Mouse (Mus musculus) olfactory bulb, adult 2 months (tissue): Measurements from ENCODE around the gene Rnf212b. TPM values are rescaled to one million over a fixed set of nuclear protein-coding genes. Genes with fewer than 3 reads are reported as not detected.

Source experiments
- H3K27ac ChIP-seq: fragments of 200-500 bp; 2 replicates; pipeline ENCODE4 v1.5.1; 2012; ENCODE audit warnings: low read depth, low read length; ENCODE audit not compliant: insufficient read depth
- H3K4me1 ChIP-seq: fragments of 200-500 bp; 2 replicates; pipeline ENCODE4 v1.6.1; 2012; ENCODE audit warnings: low read length; ENCODE audit not compliant: control insufficient read depth, insufficient read depth
- H3K4me3 ChIP-seq: fragments of 200-500 bp; 2 replicates; pipeline ENCODE4 v1.5.1; 2012; ENCODE audit warnings: mild to moderate bottlenecking, low read depth, low read length, moderate library complexity; ENCODE audit not compliant: insufficient read depth
- CTCF ChIP-seq: fragments of 200-500 bp; IDR thresholded peaks from 2 replicates; pipeline ENCODE4 v1.5.1; 2012; ENCODE audit warnings: low read depth, mild to moderate bottlenecking, low read length, moderate library complexity; ENCODE audit not compliant: insufficient read depth
- POLR2A ChIP-seq: fragments of 200-500 bp; IDR thresholded peaks from 2 replicates; pipeline ENCODE4 v1.6.1; 2012; ENCODE audit warnings: mild to moderate bottlenecking, low read depth, low read length, moderate library complexity; ENCODE audit not compliant: insufficient read depth
- WGBS: fragments of 180-500 bp; shearing (Covaris S2); methylation state at CpG from one replicate; pipeline ENCODE4 v1.1.7; 2018; 5-methylcytosine and 5-hydroxymethylcytosine counted together
- polyA plus RNA-seq: library from polyadenylated mRNA; stranded (reverse); fragments of >200 nt; gene quantifications from 2 replicates; pipeline ENCODE4 v1.2.4, GENCODE M21; 2012; ENCODE audit warnings: low replicate concordance; ENCODE audit not compliant: missing spikeins, insufficient read depth, insufficient read length

Gene Rnf212b
- polyA plus RNA-seq, 1 experiment, result not detected

DNA sequence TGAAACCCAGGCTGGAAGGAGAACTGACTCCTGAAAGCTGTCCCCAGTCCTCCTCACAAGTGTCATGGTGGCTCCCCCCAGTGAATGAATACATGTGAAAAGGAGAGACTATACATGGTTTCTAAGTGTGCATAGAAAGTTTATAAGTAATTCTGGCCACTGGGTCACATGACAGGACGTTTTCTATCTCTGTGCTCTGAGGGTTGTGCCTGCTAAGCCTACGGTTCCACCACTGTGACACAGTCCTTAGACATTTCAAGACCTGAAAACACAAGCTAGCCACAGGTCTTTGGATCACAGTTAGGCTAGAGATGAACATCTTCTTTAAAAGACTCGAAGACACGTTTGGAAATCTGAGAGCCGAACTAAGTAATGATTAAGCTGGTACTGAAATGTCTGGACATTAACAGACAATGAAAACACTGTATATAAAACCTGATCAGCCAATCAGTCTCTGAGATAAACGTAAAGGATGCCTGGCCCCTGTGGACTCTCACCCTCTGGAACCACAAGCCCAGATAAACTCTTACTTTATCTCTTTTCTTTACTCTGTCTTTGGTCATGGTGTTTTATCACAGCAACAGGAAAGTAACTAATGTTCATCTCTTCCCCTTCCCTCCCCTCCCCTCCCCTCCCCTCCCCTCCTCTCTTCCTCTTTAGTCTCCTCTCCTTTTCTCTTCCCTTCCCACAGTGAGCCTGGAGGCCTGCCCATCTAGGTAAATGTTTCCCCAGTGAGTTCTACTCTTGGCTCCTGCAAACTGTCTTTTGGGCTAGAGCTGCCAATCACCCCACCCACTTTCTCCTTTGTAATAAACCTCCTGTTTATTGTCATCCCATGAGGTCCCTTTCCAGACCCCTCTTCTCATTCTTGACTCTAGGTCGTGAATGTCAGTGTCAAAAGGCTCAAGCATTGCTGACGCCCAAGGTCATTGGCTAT lies 19.8 kb upstream of the Rnf212b start:
- WGBS, result 89% methylated on average over 8 of the region's 8 CpGs
- Histone ChIP-seq H3K4me1 (no peaks in the 10 kb centered on the region), H3K27ac (no peak overlapping the region), H3K4me3 (no peak overlapping the region)
- TF ChIP-seq CTCF (no peak), POLR2A (no peak)

DNA sequence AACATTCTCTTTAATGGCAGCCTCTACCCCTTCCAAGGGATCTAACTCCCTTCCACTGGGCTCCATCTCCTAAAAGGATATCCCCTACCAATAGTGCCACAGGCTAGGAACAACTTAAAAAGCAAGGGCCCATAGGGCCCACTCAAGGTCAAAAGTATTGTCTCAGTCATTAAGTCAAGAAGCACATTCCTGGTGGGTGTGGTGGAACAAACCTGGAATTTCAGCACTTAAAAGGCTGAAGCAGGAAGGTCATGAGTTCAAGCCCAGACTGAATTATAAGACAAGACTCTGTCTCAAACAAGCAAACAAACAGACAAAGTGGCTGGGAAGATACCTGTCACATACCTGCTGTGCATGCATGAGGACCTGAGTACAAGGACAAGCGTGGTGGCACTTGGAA lies 18.0 kb upstream of the Rnf212b start:
- 100% methylated on average over 1 of the region's 1 CpGs for WGBS
- H3K27ac ChIP-seq, result no peak overlapping the region
- TF ChIP-seq CTCF (no peak), POLR2A (no peak)
- H3K4me3 ChIP-seq, result no peak overlapping the region
- H3K4me1 ChIP-seq, result no peaks in the 10 kb centered on the region

DNA sequence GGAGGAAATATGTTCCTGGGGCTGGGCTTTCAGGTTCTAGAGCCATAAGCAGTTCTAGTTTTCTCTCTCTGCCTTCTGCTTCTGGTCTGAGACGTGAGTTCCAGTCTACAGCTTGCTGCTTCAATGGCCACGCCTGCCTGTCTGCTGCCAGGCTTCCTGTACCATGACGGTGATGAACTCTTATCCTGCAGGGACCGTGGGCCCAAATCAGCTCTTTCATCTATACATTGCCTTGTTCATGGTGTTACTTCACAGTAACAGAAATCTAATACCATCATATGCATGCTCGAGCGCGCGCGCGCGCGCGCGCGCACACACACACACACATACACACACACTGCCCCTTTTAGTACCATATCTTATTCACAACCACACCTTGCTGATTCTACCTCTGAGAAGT lies 17.2 kb upstream of the Rnf212b start:
- 95% methylated on average over 15 of the region's 15 CpGs for WGBS
- TF ChIP-seq POLR2A (no peak), CTCF (no peak)
- no peak overlapping the region for H3K4me3 ChIP-seq
- no peak overlapping the region for H3K27ac ChIP-seq
- no peaks in the 10 kb centered on the region for H3K4me1 ChIP-seq

DNA sequence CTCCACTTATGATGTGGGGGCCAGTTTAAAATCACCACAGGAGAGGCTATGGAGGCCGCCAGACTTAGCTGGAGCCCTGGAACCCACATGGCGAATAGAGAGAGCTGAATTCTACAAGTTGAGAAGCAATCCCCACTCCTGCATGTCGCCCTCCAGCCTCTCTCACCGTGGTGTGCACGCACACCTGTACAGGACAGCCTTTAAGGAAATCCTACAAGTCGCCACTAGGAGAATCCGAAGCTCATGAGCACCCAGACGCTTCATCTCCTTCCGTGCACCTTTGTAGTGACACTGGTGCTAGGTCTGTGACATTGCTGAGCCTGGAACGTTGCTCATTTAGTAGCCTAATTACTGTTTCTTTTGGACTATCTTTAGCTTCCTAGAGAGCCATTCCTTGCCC lies 14.3 kb upstream of the Rnf212b start:
- Histone ChIP-seq H3K4me1 (no peaks in the 10 kb centered on the region), H3K27ac (no peak overlapping the region), H3K4me3 (no peak overlapping the region)
- WGBS, result 57% methylated on average over 10 of the region's 10 CpGs
- TF ChIP-seq POLR2A (no peak), CTCF (no peak)

DNA sequence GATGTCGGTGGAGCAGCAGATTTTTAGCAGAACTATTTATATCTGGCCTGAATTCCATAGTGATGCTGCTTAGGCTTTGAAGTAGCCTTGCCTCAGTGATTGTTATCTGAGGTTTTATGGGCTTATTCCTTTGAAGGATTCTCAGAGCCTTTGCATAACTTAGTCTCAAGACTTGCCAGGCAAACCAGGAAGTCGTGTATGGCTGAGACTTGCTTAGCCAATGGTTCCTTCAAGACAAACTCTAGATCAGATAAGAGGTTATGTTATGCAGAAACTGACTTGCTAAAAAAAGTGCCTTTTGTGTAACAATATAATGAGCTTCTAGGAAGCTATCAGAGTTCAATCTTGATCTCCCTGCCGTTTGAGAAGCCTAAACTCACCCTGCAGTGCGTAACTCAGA lies 11.5 kb upstream of the Rnf212b start:
- no peak for TF ChIP-seq CTCF
- TF ChIP-seq POLR2A, result no peak
- WGBS, result 82% methylated on average over 4 of the region's 4 CpGs
- no peaks in the 10 kb centered on the region for H3K4me1 ChIP-seq
- no peak overlapping the region for H3K4me3 ChIP-seq
- no peak overlapping the region for H3K27ac ChIP-seq

DNA sequence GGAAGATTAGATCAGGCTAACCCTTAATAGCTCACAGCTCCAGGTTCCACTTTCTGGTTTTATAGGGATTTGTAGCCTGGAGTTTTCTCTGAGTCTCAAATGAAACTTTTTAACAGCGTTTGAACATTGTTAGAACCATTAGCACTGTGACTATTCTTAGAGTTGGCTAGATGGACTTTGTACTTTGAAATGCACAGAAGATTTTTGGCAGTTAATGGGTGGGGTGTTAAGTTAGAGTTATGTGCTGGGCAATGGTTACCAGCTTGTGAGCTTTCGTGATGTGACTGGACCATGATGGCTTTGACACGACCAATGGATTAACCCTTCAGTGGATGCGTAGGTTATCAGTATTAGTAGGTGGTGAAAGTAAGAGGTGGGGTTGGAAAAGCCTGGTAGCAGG lies 7.8 kb upstream of the Rnf212b start:
- H3K4me1 ChIP-seq, result no peaks in the 10 kb centered on the region
- WGBS, result 84% methylated on average over 4 of the region's 4 CpGs
- TF ChIP-seq POLR2A, result no peak
- no peak for TF ChIP-seq CTCF
- H3K4me3 ChIP-seq, result no peak overlapping the region
- no peak overlapping the region for H3K27ac ChIP-seq

DNA sequence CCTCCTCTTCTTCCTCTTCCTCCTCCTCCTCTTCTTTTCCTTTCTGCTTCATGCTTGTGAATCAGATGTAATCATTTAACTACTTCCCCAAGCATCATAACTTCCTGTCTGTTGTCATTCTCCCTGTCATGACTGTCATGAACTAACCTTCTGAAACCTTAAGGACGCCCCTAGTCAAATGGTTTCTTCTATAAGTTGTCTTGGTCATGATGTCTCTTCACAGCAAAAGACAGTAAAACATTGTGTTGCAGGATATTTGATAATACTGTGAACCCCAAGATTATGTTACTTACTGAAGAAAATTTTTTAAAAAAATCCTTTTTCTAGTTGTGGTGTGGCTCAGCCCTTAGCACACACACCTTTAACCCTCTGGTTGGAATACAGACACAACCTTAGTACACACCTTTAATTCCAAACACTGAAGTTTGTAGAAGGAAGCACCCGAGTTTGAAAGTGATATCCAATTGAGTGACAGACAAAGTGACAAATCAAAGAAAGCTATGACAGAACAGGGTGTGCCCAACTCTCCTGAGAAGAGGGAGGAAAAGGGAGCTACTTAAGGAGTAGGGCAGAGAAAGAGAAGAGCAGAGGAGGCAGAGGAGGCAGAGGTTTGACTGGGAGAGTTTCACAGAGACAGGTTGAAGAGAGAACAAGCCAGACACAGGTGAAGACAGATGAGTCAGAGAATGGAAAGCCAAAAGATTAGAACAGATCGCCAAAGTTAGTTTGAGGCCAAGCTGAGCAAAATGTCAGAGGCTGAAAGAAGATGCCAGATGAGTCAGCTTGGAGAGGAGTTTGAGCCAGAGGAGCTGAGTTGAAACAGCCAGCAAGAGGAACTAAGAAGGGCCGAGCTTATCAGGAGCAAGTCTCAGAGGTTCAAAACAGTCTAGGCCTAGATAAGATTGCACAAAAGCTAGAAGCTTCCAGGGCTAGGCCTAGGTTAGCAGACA lies 4.9 kb upstream of the Rnf212b start:
- Histone ChIP-seq H3K4me3 (no peak overlapping the region), H3K27ac (no peak overlapping the region), H3K4me1 (no peaks in the 10 kb centered on the region)
- TF ChIP-seq CTCF, result no peak
- TF ChIP-seq POLR2A, result no peak
- WGBS, result 71% methylated on average over 4 of the region's 4 CpGs

DNA sequence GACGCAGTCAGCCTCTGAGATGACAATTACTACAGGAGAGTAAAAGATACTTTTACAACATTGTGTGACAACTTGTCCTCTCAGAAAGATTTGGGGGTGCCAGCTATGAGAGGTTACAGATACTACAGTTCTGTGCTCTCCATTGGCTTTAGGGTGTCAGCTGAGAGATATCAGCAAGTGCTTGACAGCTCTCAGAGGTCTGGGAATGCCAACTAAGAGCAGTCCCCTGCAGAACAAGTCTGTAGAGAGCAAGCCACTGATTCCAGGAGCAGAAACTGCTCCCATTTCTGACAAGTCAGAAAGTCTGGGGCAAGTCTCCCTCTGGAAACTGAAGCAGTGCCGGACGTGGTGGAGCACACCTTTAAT lies 4.3 kb upstream of the Rnf212b start:
- no peak for TF ChIP-seq CTCF
- no peak for TF ChIP-seq POLR2A
- H3K27ac ChIP-seq, result no peak overlapping the region
- no peaks in the 10 kb centered on the region for H3K4me1 ChIP-seq
- 97% methylated on average over 3 of the region's 3 CpGs for WGBS
- no peak overlapping the region for H3K4me3 ChIP-seq

DNA sequence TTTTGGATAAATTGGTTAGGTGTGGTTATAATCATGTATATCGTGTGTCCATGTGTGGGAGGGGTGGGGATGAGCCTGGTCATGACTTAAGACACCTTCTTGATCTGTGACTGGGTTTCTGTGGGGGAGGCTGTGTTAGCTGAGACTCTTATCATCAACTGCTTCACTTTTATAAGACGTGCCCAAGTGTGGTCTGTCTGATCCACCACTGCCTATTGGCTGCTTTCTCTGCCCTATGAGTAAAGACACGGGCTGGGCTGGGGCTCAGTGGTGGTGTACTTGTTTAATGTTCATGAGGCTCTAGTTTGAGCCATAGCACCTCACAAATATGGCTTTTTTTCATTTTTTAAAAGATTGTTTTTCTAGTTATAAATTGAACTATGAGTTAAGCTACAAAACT lies 1.8 kb downstream of the Rnf212b start:
- WGBS, result 70% methylated on average over 3 of the region's 3 CpGs
- TF ChIP-seq POLR2A (no peak), CTCF (no peak)
- H3K27ac ChIP-seq, result no peak overlapping the region

More for the DNA sequence above, 1.8 kb downstream of the Rnf212b start:
- no peak overlapping the region for H3K4me3 ChIP-seq
- no peaks in the 10 kb centered on the region for H3K4me1 ChIP-seq
